Mouse (Mus musculus) MEL (cell line): Measurements from ENCODE around the gene Trp53bp1.

Source experiments
- CTCF ChIP-seq, 3 experiments: IDR thresholded peaks in 2 of 3; conservative IDR thresholded peaks in 1 of 3; 2 replicates each; pipeline ENCODE4 v1.5.1; 2011 to 2012; ENCODE audit warnings: low read length in 3 of 3, low read depth in 2 of 3, mild to moderate bottlenecking in 2 of 3, improper control_type of control experiment in 1 of 3, inconsistent platforms in 1 of 3, mixed read lengths in 1 of 3, moderate library complexity in 1 of 3; ENCODE audit not compliant: control insufficient read depth in 1 of 3, insufficient read depth in 1 of 3, poor library complexity in 1 of 3, severe bottlenecking in 1 of 3
- ETS1 ChIP-seq: IDR thresholded peaks from 2 replicates; pipeline ENCODE4 v1.6.1; 2012; ENCODE audit warnings: low read depth, mild to moderate bottlenecking, inconsistent platforms, low read length, improper control_type of control experiment, moderate library complexity
- GATA1 ChIP-seq: IDR thresholded peaks from 2 replicates; pipeline ENCODE4 v1.6.1; 2011; ENCODE audit warnings: low read depth, low read length, improper control_type of control experiment
- HCFC1 ChIP-seq: IDR thresholded peaks from 2 replicates; pipeline ENCODE4 v1.6.1; 2012; ENCODE audit warnings: low read depth, mild to moderate bottlenecking, inconsistent platforms, low read length, improper control_type of control experiment, moderate library complexity
- JUND ChIP-seq: IDR thresholded peaks from 2 replicates; pipeline ENCODE4 v1.6.1; 2011; ENCODE audit warnings: low read depth, mild to moderate bottlenecking, improper control_type of control experiment, low read length
- MAFK ChIP-seq: IDR thresholded peaks from 2 replicates; pipeline ENCODE4 v1.6.1; 2011; ENCODE audit warnings: low read depth, mild to moderate bottlenecking, low read length, improper control_type of control experiment, borderline replicate concordance
- NRF1 ChIP-seq: IDR thresholded peaks from 2 replicates; pipeline ENCODE4 v1.6.1; 2014; ENCODE audit warnings: low read depth, mild to moderate bottlenecking, inconsistent platforms, low read length, improper control_type of control experiment, moderate library complexity; ENCODE audit not compliant: poor library complexity, insufficient read depth, severe bottlenecking
- POLR2AphosphoS2 ChIP-seq: IDR thresholded peaks from 2 replicates; pipeline ENCODE4 v1.6.1; 2011; ENCODE audit warnings: low read length, improper control_type of control experiment
- TCF12 ChIP-seq: IDR thresholded peaks from 2 replicates; pipeline ENCODE4 v1.6.1; 2014; ENCODE audit warnings: low read depth, mild to moderate bottlenecking, inconsistent platforms, low read length, improper control_type of control experiment, moderate library complexity
- USF1 ChIP-seq: IDR thresholded peaks from 2 replicates; pipeline ENCODE4 v1.6.1; 2014; ENCODE audit warnings: low read depth, mild to moderate bottlenecking, inconsistent platforms, low read length, improper control_type of control experiment, moderate library complexity

- peak in 1 of 3 experiments; percentile 17; a peak in 1 of 6 replicates for TF ChIP-seq CTCF (IDR thresholded peaks at IDR 0.05 in 2 of 3, conservative IDR thresholded peaks at IDR 0.05 in 1 of 3; ENCODE audit: control insufficient read depth in 1 of 3, insufficient read depth in 1 of 3, low read depth in 2 of 3, low read length in 3 of 3, poor library complexity in 1 of 3, severe bottlenecking in 1 of 3)
- no peak for TF ChIP-seq MAFK
- no peak for TF ChIP-seq TCF12
- TF ChIP-seq POLR2AphosphoS2: no peak
- no peak for TF ChIP-seq JUND
- TF ChIP-seq USF1: no peak
- no peak for TF ChIP-seq GATA1
- TF ChIP-seq ETS1: no peak
- no peak for TF ChIP-seq NRF1
- no peak for TF ChIP-seq HCFC1
These were observed 21.3 kb upstream of the Trp53bp1 start for GRCm38 (mm10) chr2:121292316-121293013.
